Mouse (Mus musculus): ENCODE measurements around the gene Ndufs8.
"Not testable (repeated sequence)": the region's sequence is repeated elsewhere in the genome, so short reads cannot be mapped to it uniquely, and the experiment has no call there.

Gene Ndufs8

DNA sequence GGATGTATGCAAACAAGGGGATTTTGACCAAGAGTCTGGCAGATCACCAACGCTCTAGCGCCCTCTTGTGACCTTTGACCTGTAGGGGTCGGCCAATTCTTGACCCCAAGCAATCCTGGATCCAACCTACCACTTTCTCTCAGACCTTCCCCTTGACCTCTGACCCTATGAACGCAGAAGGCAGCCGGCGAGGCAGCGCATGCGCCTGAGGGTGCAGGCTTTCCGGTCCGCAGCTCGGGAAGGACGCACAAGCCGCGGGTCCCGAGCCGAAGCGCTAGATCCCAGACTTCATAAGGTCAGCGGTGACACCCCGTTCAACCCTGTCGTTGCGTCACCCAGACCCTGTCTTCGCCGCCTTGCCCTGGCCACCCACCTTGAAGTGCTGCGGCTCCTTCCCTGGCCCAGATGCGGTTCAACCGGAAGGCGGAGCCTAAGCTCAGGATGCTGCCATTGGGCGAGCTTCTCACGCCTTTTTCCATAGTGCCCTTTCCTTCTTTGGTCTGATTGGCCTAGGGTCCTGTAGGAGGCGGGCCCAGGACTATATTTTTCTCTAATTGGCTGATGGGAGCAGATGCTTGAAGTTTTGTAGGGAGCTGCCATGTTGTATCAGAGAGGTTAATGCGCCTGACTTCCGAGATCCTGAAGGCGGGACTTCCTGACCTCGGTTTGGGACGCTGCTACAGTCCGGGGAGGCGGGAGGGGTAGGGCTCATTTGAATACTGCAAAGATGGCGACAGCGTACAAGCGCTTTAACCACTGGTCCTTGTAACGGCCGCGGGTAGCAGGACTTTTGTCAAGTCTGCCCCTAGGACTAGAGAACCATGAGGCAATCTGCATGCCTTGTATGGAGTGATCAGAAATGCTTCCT, at the start of gene Ndufs8:
Ndufs8 (minus strand) TSS at position 438 of the 868 bp plus-strand sequence.
- DNase-seq (ENCODE audit: low read depth, low spot score), result peak; percentile 100

DNA sequence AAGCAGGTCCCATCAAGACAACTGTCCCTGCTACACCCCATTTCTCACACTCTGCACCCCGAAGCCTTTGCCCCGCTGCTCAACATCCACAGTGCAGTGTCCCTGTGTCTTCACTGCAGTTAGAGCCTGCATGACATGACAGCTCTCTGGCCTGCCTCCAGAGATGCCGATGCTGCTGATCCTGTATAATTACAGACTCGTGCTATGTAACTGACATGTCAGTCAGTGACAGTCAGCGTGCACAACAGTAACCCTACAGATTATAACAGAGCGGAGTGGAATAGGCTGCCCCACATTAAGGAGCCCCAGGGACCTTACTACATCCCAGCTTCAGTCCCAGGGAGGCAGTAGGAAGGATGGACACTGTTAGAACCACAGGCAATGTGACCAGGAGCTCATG, 49.2 kb upstream of the Ndufs8 start:
- DNase-seq (ENCODE audit: low read depth, low spot score), result not testable (repeated sequence)

DNA sequence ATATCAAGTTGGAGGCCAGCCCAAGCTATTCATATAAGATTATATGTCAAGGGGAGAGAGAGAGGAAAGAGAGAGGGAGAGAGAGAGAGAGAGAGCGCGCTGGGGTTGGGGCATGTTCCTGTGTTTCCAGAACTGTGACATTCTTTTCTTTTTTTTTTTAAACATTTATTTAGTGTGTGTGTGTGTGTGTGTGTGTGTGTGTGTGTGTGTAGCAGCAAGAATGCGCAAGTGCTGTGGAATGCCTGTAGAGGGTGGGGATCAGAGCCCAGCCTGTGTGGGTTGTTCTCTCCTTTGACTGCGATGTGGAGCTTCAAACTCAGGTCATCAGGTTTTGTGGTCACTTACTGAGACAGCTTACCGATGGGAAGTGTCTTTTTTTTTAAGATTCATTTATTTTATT, 47.6 kb upstream of the Ndufs8 start:
- DNase-seq (ENCODE audit: low read depth, low spot score), result no peak

DNA sequence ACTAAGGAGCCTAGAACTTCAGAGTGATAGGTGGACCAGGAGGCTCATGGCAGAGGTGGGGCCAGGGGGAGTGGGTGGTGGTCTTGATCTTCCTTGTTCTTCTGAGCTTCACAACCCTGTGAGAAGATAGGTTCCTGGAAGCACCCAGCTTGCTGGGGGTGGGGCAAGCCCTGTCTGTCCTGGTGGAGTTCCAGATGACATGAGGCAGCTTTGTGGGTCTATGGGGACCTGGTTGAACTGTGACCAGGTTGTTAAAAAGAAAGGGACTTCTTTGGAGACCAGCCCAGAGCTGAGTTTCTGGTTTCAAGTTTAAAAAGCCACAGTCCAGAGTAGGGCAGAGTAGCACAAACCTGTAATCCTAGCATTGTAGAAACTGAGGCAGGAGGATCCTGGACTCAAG, 46.5 kb upstream of the Ndufs8 start:
- no peak for DNase-seq (ENCODE audit: low read depth, low spot score)

DNA sequence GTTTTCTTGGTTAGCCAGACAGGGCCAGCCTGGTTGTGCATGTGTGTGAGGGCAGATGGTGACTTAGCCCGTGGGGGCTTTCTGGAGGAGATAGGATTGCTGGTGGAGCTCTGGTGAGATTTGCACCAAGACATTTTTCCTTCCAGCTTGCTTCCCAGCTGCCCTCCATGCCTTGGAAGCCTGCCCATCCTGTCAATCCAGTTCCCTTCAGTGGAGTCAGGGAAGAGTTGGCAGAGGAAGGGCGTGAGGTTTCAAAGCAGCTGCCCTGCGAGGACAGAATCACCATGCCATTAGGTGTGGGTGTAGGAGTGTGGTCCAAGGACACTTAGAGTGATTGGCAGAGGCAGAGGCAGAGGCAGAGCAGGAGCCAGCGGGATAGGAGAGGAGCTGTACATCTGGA, 45.9 kb upstream of the Ndufs8 start, which contains the start of gene Aldh3b3:
Aldh3b3 (plus strand) TSS at position 176 of the 400 bp plus-strand sequence.
- DNase-seq (ENCODE audit: low read depth, low spot score), result no peak

DNA sequence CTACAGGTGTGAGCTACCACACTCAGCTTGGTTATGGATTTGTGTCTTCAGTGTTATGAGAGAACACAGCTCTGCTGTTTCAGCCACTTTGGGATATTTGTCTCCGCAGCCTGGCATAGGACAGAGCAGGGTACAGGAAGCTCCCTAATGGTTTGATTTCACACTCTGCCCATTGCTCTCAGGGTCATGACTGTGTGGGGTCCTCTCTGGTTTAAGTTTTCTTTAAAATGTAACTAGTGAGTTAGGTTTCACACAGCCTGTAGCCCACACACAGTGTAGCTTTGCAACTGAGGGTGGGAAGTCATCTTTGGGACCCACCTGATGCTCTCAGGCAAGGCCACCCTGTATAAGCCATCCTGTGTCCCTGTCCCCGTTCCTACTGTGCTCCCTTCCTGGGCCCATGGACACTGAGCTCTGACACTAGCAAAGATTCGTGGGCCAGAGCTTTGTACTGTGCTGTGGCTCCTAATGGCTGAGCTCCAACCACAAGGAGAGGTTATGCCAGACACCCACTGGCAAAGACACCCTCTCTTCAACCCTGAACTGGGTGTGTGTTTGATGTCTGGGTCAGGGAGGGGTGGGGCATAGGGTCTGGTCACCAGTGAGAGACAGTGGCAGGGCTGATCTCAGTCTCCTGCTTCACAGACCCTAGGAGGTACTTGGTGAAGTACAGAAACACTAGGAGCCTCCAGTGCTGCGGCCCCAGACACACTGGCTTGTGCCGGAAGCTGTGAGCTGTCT, 44.9 kb upstream of the Ndufs8 start:
- not testable (repeated sequence) for DNase-seq (ENCODE audit: low read depth, low spot score)

DNA sequence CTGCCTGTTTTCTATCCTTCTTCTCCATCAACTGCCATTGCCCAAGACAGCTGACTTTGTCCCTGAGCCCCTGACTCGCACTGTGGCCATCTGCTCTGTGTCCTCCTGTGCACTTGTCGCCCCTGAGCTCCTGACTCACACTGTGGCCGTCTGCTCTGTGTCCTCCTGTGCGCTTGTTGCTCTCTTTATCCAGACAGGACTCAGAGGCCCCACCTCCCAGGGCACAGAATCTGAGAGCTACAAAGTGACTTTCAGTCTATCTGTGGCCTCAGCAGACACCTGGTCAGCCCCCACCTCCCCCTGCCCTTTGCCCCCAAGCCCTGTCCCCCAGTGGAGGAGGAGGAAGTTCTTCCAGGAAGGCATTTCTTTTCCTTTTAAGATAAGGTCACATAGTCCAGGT, 43.2 kb upstream of the Ndufs8 start:
- DNase-seq (ENCODE audit: low read depth, low spot score), result no peak

DNA sequence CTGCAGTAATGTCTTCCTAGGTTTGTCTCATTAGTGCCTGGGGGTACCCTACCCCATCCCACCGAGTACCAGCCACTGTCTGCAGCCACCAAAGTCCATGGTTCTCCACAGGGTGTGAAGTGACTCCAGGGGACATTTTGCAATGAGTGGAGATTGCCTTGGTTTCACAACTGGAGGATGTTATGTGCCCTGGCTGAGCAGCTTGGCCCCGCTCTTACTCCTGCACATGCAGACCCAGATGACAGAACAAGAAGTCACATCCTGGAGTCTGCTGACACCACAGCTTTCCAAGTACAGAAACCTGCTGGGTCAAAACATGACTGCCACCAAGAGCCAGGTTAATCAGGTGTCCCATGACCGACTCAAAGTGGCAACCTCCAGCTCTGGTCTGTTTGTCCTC, 42.5 kb upstream of the Ndufs8 start:
- DNase-seq (ENCODE audit: low read depth, low spot score), result no peak

DNA sequence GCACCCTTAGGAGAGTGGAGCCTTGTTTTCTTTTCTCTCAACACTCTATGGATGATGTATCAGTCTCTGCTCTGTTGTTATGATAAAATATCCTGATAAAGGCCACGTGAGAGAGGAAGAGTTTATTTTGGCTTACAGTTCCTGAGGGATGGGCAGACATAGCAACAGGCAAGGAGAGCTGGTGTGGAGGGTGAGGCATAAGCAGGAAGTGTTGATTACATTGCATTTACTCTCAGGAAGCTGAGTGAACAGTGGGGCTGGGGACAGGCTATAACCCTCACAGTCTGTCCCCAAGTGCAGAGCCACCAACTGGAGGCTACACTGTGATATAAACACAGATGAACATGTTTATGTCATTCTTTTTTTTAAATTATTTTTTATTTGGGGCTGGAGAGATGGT, 39.5 kb upstream of the Ndufs8 start:
- no peak for DNase-seq (ENCODE audit: low read depth, low spot score)

DNA sequence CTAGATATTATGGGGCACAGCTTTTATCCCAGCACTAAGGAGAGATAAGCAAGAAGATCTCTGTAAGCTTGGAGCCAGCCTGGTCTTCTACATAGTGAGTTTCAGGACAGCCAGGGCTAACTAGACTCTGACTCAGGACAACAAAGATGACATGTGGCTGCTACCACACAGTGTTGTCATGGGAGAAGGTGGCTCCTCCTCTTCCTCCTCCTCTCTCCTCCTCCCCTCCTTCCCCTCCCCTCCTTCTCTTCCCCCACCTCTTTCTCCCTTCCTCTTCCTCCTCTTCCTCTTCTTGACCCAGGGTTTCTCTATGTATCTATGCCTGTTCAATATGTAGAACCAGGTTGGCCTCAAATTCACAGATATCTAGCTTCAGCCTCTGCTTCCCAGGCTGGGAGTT, 38.9 kb upstream of the Ndufs8 start:
- DNase-seq (ENCODE audit: low read depth, low spot score), result no peak

DNA sequence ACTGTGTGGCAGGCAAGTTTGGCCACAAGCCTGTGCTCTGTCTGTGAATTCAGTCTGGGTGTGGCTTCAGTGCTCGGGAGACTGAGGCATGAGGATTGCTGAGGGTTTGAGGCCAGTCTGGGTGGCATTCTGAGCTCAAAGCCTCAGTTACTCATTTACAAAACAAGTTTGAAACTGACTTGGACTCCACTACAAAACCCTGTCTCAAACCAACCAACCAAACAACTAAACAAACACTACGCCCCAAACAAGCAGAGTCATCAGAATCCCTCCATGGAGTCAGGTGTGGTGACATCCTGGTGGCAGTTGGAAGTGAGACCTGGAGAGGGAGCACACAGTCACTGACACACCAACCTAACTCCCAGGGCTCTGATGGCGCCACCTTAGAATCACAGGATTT, 37.8 kb upstream of the Ndufs8 start:
- no peak for DNase-seq (ENCODE audit: low read depth, low spot score)

DNA sequence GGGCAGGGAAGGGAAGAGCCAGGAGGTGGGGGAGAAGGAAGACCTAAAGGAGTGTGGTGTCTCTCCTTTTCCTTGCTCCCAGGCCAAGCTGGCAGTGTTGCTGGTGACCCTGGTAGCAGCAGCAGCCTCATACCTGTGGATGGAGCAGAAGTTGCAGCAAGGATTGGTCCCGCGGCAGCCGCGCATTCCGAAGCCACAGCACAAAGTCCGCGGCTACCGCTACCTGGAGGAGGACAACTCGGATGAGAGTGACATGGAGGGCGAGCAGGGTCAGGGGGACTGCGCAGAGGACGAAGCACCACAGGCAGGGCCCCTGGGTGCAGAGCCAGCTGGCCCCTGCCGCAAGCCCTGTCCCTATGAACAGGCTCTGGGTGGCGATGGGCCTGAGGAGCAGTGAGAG, 36.0 kb upstream of the Ndufs8 start:
- no peak for DNase-seq (ENCODE audit: low read depth, low spot score)

DNA sequence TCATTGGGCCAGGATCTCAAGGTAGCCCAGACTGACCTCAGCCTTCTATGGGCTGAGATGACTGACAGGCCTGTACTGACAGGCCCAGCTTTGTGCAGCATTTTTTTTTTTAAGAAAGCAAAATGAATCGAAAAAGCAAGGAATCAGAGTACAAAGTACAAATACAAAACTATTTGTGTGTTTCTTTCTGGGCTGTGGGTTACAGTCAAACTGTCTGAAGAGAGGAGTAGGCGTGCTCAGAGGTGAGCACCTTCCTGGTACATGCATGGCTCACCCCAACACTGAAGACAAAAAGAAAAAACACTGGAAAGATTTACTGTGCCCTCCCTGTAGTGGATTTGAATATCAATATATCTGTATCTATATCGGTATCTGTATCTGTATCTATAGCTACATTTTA, 35.2 kb upstream of the Ndufs8 start:
- DNase-seq (ENCODE audit: low read depth, low spot score), result no peak

DNA sequence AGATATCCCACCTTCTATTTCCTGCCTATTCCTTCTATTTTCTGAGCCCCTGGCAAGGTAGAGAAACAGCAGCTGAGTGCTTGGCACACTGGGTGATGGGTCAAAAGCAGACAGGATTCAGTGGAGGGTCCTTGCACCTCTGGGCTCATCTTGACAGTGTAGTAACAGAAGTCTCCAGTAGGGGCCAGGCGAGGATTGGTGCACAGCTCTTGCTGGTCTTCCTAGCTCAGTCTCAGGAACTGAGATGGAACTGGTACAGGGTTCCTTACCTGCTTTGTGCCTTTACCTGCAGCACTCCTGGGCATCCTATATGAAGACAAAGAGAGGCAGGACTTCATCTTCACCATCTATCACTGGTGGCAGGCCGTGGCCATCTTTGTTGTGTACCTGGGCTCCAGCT, 34.1 kb upstream of the Ndufs8 start:
- peak; percentile 84 for DNase-seq (ENCODE audit: low read depth, low spot score)

DNA sequence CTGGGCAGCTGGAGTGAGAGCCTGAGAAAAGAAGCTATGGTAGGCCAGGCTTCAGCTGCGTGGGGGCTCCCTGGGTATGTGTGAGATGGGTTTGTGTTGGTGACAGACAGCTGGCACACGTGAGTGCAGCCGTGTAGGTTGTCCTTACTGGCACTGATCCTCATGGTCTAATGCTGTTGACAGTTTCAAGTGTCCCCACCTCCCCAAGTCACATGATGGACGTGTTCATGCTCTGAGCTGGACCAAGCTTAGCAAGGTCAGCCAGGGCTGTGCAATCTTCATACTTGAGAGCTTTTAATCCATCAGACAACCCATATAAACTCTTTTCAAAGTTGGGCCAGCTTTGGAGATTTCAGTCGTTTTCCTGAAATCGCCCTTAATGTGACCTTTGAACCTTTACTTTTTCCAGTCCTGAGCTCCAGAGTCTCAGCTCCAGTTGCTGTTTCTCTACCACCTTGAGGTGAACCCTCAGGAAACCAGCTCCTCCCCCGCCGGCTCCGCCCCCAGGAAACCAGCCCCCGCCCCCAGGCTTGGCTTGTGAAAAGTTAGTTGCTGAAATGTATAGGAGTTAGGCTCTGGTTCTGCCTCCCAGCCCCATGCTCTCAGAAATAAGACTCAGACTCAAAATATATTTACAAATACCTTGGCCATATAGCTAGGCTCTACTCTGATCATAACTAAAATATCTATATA, 33.4 kb upstream of the Ndufs8 start:
- no peak for DNase-seq (ENCODE audit: low read depth, low spot score)

DNA sequence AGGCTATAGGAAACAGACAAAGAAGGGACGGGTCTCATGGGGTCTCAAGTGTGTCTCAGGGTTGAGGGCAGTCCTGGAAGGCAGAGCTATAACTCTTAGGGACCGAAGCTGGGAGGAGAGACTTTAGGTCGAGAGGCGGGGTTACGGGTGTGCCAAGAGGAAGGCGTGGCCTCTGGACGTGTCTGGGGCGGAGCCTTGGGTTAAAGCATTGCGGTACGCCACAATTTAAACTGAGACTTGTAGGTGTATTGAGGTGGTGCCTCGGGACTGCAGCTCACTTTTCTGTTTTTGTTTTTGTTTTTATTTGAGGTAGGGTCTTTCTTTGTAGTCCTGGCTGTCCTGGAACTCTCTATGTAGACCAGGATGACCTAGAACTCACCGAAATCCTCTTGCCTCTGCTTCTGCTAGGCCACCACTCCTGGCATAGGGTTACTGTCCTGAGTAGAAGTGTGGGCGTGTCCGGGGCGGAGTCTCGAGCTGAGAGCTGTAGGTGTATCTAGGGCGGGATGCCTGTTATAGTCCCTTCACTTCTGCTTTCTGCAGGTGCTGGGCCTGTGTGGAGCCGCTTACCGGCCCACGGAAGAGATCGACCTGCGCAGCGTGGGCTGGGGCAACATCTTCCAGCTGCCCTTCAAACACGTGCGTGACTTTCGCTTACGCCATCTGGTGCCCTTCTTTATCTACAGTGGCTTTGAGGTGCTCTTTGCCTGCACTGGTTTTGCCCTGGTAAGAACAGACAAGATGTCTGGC, 30.6 kb upstream of the Ndufs8 start:
- DNase-seq (ENCODE audit: low read depth, low spot score), result no peak

DNA sequence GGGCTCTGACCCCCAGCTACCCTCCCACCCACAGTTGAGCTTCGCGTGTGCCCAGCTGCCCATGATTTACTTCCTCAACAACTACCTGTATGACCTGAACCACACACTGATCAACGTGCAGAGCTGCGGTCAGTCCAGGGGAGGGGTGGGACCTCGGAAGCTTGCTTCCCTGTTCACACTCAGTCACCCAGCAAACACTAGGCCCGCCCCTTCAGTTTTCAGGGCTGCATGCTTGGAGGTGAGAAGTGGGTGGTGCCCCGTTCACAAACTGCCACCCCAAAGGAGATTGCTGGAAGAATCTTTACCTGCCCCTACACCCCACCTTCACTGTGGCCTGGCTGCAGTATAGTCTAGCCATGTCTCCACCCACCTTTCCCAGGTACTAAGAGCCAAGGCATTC, 29.7 kb upstream of the Ndufs8 start:
- no peak for DNase-seq (ENCODE audit: low read depth, low spot score)

DNA sequence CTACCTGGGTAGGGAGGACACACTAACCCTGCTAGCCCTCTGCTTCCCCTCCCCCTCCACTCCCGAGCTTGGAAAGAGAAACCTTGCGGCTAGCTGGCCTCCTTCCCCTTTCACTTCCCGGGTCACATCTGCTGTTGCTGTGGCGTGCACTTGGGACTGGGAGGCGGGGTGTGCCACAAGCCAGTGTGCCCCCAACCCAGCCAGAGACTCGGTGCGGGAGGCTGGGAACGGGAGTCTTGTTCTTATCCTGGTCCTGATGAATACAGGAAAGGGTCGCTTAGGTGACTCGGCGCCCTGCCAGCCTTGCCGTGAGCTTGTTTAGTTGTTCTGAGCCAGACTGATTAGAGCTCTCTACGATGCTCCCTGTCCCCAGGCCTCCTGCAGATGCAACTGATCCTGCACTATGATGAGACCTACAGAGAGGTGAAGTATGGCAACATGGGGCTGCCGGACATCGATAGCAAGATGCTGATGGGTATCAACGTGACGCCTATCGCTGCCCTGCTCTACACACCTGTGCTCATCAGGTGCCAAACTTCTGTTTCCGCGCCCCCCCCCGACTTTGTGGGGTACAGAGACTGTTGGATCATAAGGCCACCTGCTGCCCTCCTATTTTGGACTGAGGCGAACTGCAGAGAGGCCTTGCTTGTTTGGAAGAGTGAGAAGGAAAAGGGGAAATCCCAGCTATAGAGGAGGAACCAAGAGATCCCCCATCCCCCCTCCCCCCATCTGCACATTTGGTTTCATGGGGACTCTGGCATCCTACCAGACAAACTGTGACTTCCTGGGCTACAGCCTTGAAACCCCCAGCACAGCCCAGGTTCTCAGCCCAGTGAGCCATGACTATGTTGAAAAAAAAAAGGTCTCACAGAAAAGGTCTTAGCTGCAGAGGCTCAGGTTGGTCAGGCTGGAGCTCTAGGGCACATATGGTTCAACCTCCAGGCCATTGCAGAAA, 23.6 kb upstream of the Ndufs8 start:
- DNase-seq (ENCODE audit: low read depth, low spot score), result no peak

DNA sequence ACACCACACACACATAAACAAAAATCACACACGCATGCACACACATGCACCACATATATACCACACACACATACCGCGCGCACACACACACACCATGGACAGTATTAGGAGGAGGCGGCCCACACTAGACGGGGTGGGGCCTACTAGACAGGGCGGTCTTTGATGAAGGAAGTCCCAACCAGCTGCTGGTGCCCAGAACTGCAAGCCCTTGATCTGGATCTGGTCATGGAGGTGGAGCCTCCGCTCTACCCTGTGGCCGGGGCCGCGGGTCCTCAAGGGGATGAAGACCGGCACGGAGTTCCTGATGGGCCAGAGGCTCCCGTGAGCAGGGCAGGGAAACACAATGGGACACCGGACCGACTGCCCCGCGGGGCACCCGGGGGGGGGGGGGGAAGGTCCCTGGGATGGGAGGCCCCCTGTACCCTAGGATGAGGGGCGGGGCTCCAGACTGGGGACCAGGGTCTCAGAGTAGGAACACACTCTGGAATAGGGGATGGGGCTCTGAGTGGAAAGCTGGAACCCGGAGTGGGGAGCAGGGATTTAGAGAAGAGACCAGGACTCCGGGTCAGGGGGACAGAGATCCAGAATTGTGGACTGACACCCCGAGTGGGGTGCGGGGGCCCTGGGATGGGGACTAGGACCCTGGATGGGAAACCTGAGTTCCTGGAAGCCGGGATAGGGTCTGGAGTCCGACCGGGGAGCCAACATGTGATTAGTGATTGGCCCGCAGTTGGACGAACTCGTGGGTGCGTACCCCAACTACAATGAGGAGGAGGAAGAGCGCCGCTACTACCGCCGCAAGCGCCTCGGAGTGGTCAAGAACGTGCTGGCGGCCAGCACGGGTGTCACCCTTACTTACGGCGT, 22.7 kb upstream of the Ndufs8 start, which contains the start of gene Unc93b1:
Unc93b1 (plus strand) TSS at position 155 of the 864 bp plus-strand sequence.
- DNase-seq (ENCODE audit: low read depth, low spot score), result peak; percentile 72

Measured in 3T3-L1 (cell line).